Mouse (Mus musculus): ENCODE measurements around the gene Myo1e.

Myo1e gene

DNA sequence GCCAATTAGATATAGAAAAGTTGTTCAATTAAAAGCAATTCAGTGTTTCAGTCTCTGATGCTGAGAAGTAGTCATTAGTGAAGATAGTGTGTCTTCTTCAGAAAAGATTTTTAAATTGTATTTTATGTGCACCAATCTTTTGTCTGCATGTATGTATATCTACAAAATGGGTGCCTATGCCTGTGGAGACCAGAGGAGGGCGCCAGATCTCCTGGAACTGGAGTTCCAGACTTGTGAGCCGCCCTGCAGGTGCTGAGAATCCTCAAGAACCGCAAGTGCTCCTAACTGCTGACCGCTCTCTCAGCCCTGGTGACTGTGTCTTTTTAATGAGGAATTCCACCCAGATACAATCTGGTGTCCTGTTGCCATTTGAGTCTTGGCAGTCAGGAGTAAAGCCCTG lies 76.0 kb downstream of the Myo1e start:
- no peak for DNase-seq (ENCODE audit: low spot score in 2 of 2)

GRCm38 (mm10) chr9:70284584-70285140 lies 77.5 kb downstream of the Myo1e start:
- DNase-seq (ENCODE audit: low spot score in 2 of 2), result peak in 1 of 2 experiments; percentile 56

GRCm38 (mm10) chr9:70290785-70291184 lies 83.6 kb downstream of the Myo1e start:
- no peak for DNase-seq (ENCODE audit: low spot score in 2 of 2)

DNA sequence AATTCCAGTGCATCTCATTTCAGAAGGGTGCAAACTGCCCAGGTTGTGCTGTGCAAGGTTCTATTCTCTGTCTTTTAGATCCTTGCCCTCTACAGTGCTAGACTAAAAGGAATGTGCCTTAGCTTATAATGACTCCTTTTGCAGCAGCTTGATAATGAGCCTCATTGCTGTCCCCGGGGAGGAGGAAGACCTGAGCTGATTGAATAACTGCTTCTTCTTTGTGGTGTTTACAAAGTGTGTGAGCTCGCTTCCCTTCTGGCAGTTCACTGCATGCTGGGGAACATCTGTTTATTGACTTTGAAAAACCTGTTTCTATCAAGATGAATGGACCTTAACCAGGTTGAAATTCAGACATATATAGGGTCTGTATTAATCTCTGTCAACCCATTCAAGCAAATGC lies 89.8 kb downstream of the Myo1e start:
- no peak for DNase-seq (ENCODE audit: low spot score in 2 of 2)

GRCm38 (mm10) chr9:70298221-70298620 lies 91.1 kb downstream of the Myo1e start:
- DNase-seq (ENCODE audit: low spot score in 2 of 2), result peak; percentile 31 to 44

DNA sequence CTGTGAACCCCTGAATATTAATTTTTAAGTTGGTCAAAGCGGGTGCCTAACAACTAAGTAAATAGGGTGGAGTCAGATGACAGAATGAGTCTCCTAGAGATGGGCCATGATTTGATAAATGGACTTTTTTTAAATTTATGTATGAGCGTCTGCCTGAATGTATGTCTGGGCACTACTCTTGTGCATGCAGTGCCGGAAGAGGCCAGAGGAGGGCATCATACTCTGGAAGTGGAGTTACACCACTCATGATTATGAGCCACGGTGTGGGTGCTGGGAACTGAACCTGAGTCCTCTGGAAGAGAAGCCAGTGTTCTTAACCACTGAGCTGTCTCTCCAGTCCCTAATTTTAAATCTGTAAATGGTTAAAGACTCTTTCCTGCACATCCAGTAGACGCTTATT lies 93.6 kb downstream of the Myo1e start:
- no peak for DNase-seq (ENCODE audit: low spot score in 2 of 2)

GRCm38 (mm10) chr9:70301598-70301997 lies 94.4 kb downstream of the Myo1e start:
- DNase-seq (ENCODE audit: low spot score in 2 of 2), result no peak

DNA sequence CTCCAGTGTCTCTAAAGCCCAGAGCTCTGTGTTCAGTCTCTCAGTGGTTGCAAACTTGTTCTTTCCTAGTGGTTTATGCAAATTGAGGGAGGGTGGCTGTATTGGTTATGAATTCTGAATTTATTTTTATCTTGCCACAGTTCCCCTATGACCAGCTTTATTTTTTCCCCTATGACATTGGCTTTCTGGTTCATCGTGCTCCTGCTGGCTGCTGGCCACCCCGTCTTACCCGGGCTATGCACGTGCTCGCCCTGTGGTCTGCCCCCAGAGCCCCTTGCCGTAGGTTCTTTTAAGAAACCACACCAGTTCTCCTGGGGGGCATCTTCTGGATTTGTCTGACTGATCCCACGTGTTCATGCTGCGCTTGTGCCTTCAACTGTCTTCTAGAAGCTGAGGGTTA lies 97.8 kb downstream of the Myo1e start:
- DNase-seq (ENCODE audit: low spot score in 2 of 2), result no peak

DNA sequence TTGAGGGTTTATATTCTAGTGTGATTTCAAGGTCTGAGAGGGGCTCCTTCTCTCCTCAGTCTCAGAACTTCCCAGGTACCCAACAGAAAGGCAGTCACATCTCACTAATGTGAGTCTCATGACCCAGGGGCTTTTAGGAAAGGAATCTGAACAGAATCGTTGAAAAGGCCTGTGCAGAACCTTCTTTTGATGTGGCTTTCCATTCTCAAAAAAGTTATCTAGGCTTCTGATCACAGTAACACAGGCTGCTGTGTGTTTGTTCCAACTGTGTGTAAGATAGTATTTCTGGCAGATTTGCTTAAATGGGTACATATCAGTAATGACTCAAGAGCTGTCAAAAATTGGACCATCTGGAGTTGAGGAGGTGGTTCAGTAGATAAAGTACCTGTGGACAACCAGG lies 102.9 kb downstream of the Myo1e start:
- no peak for DNase-seq (ENCODE audit: low spot score in 2 of 2)

DNA sequence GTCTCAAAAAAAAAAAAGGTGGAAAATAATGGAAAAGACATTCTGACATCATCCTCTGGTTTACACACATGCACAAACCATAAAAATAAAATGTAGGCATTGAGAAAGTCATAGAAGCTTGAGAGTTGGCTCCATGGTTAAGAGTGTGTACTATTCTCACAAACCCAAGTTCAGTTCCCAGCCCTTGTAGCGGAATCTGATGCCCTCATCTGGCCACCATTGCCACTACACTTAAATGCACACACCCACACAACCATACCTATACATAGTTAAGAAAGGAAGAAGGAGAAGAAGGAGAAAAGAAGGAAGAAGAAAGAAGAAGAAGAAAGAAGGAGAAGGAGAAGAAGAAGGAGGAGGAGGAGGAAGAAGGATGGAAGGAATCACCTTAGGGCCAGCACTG lies 106.9 kb downstream of the Myo1e start:
- DNase-seq (ENCODE audit: low spot score in 2 of 2), result no peak

DNA sequence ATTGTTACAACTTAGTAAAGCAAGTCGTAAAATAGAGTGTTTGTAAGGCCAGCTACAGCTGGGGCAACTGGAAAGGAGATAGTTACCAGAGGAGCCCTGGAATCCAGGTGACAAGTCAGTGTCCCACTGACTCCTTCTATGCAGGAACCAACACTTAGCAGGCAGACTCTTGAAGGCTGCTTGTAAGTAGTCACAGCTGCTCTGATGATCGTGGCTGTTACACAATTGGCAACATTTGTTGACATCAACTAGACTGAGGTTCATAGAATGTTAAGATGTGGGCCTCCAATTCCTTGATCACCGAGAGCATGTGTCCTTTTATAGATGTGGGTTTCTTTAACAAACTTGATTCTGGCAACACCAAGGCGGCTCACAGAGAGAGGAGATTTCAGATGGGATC lies 108.0 kb downstream of the Myo1e start:
- no peak for DNase-seq (ENCODE audit: low spot score in 2 of 2)

DNA sequence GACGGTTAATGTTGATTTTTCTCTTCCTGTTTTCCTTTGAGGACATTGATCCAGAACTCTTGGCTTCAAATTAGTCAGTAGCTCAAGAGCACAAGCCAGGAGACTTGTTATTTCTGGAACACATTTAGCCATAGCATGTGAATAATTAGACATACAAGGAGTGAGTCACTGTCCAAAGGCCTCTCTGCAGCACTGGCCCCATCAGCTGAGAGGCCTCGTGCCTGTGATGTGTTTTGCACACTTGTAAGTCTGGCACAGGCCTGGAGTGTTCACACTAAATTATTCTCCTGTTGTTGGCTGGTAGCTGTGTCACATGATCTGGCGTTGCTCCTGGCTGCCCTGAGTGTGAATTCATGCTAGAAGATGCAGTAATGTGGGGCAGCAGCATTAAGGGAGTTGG lies 111.5 kb downstream of the Myo1e start:
- DNase-seq (ENCODE audit: low spot score in 2 of 2), result no peak

DNA sequence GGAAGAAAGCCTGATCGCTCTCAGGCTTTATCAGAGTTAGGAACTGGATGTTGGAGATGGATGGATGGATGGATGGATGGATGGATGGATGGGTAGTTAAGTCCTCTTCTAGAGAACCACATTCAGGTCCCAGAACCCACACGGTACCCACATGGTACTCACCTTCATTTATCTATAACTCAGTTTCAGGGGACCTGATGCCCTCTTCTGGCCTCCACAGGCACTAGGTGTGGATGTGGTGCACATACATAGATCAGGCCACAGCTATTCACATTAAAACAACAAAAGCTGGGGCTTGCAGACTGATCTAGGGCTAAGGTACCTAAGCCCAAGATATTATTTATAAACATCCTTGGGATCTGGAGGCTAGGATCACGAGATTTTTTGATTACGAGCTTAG lies 117.2 kb downstream of the Myo1e start:
- DNase-seq (ENCODE audit: low spot score in 2 of 2), result no peak

DNA sequence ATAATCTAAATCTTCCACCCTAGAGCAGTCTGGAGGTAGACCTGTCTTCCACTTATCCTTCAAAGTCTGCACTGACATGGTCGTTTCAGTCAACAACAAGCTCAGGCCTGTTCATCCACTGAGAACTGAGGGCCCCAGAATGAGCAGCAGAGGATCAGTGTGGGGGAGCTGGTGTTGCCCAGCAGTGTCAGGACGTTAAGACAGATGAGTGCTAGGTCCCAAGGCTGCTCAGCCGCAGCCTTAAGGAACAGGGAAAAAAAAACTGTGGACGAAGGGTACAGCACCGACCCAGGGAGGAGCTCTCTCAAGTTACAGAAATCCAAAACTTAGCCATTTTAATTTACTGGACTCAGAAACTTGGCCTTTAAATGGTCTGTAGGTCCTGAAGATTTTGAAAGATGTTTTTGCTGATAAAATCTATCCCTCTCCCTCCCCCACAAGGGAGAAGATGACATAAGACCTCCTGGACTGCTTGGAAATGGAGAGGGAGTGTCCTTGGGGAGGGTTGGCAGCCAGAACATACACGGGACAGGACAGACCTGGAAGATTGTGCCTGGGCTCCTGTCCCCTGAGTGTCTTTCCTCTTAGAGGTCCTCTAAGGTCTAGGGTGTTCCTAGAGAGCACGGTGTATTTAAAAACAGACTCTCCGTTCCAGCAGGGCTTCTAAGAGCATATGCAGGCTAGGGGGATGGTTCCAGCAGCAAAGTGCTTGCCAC lies 118.9 kb downstream of the Myo1e start:
- no peak for DNase-seq (ENCODE audit: low spot score in 2 of 2)

- DNase-seq (ENCODE audit: low spot score in 2 of 2), result peak; percentile 16 to 33
Observed at GRCm38 (mm10) chr9:70328193-70328841, 121.2 kb downstream of the Myo1e start.

DNA sequence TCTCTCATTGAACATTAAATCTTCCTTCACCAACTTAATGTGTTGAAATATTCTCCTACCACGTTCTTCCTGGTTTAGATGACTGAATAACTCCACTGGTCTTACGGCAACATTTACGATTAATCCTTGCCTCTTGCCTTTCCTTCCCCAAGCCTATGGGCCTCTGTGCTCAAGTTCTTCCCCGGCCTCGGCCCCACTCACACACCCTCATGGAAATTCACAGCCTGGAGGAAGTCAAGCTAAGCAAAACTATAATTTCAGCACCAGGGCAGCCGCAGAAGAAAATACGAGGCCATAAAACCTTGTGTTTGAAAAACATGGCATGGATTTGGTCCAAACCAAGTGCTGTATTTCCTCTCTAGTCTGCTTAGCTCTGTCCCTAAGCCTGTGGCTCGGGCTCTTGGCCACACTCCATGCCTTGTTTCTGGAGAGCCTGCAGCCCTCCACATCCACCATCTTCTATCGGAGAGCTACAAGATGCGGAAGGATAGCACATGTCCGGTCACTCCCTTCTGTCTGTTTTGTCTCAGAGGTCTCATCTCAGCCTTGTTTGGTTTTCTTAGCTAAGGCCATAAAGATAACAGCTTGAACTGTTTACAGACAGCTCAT lies 124.7 kb downstream of the Myo1e start:
- no peak for DNase-seq (ENCODE audit: low spot score in 2 of 2)

DNA sequence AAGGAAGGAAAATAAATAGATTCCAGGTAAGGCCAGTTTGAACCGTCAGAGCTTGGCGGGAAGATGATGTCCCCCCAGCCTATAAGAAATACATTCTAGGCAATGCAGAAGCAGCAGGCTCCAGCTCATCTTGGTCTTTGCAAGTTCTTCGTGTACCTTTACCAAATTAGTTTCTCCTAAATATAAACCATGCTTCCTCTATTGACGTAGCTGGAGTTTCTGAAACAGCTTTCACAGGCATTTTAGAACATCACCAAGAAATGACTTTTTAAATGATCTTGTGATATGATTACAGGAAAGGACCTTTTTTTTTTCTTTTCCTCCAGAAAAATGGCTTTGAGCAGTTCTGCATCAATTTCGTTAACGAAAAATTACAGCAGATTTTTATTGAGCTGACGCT lies 131.2 kb downstream of the Myo1e start:
- peak in 1 of 2 experiments; percentile 38 for DNase-seq (ENCODE audit: low spot score in 2 of 2)

GRCm38 (mm10) chr9:70338894-70339293 lies 131.7 kb downstream of the Myo1e start:
- DNase-seq (ENCODE audit: low spot score in 2 of 2), result peak in 1 of 2 experiments; percentile 25

DNA sequence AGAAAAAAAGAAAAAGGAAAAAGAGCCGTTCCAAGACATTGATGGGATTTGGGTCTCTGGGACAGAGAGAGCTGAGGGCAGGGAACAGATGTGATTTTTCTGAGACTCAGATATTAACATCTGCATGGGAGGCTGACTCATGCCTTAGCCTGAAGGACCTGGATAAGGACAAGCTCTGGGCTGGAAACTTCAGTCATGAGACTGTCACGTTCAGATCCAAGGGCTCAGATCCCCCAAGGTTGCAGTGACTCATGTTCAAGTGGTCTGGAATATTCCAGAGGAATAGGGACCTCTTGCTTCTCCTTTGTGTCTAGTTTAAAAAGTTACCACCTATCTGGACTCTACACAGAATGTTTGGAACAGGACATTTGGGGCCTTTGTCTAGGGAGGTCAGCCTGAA lies 142.1 kb downstream of the Myo1e start:
- no peak for DNase-seq (ENCODE audit: low spot score in 2 of 2)

- DNase-seq (ENCODE audit: low spot score in 2 of 2), result no peak
Observed at GRCm38 (mm10) chr9:70351570-70352277, 144.6 kb downstream of the Myo1e start.

DNA sequence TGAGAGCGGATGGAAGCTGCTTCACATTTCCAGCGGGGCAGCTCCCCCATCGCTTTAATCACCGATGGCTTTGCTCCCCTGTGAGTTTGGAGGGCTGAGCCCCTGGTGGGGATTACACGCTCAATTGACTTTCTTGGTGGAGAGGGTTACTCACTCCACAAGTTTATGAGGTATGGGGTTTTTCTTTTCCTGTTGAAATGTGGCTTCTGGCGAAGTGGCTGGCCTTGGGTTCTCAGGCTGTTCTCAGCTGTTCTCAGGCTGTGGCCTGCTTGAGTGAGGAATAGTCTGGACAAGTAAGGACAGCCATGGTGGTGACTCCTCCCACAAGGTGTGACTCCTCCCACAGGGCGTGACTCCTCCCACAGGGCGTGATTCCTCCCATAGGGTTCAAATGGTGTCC lies 149.1 kb downstream of the Myo1e start:
- no peak for DNase-seq (ENCODE audit: low spot score in 2 of 2)

All from left cerebral cortex, adult 9 months (tissue).